Mouse (Mus musculus): Measurements from ENCODE around the gene Peak1.
A peak's percentile ranks its signal among the peaks of the same experiment; 100 is the strongest.

DNA sequence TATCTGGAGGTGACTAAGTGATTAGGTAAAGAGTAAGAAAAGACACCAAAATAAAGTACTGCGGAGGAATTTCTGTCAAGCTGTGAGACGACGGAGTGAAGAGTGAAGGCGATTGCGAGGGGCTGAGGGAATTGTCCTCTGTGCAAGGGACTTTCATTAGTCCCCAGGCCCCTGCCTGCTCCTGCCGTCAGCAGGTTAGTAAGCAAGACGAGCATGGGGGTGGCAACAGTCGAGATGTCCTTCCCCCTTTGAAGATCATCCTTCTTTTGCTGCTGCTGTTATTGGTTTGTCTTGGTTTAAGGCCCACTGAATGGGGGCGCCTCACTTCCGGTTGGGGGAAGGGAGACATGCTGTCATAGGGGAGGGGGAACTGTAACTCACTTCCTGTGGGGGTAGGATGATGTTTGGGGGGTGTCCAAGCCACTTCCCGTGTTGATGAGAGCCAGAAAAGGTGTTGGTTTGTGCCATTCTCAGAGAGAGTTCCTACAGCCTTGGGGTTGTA, 922 bp upstream of the Peak1 start:
- TF ChIP-seq POLR2A (IDR thresholded peaks at IDR 0.05; ENCODE audit: low read depth, low read length) (peak; percentile 71), CTCF (IDR thresholded peaks at IDR 0.05; ENCODE audit: borderline replicate concordance, insufficient read depth, low read length) (no peak)

All from embryonic fibroblast, embryonic 13.5 days (primary cell).